Mouse (Mus musculus) small intestine, adult 2 months (tissue): ENCODE measurements around the gene Ccdc38.

ENCODE experiments used
- CTCF ChIP-seq: fragments of 200-500 bp; IDR thresholded peaks from 2 replicates; pipeline ENCODE4 v1.5.1; 2012; ENCODE audit warnings: low read depth, mild to moderate bottlenecking, control low read depth, inconsistent platforms, low read length, moderate library complexity, mixed read lengths; ENCODE audit not compliant: insufficient replicate concordance, insufficient read length; ENCODE audit errors: extremely low read depth
- POLR2A ChIP-seq: fragments of 200-500 bp; IDR thresholded peaks from 2 replicates; pipeline ENCODE4 v1.6.1; 2012; ENCODE audit warnings: low read depth, mild to moderate bottlenecking, control low read depth, inconsistent platforms, low read length, moderate library complexity

DNA sequence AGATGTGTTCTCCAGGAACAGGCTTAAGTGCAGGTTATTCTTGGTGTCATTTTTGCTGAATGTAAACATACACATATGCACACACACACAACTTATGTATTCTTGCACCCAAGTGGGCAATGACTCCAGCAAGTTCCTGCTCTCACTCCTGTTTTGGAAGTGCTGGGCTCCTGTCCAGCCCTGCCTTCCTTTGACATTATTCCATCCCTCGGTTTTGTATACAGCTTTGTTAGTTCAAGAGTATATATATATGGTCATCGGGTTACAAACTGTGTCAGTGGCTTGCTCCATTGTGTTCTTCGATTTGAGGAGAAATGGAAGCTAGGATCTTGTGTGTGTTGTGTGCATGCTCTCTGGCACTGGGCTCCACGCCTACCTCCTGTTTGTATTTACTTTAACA, 22.2 kb upstream of the Ccdc38 start:
- TF ChIP-seq POLR2A = no peak
- no peak for TF ChIP-seq CTCF
